Mouse (Mus musculus) liver, embryonic 13.5 days (tissue): ENCODE data around the gene Zbtb20. TPM values are rescaled to one million over a fixed set of nuclear protein-coding genes. Genes with fewer than 3 reads are reported as not detected.
A peak's percentile ranks its signal among the peaks of the same experiment; 100 is the strongest.

Experiments used
- ATAC-seq: fragments of 200-750 bp; cut with Nextera tagmentation; 2 replicates; pipeline ENCODE4 v1.8.0; 2017; ENCODE audit warnings: low read depth, mild to moderate bottlenecking, moderate number of reproducible peaks, moderate library complexity
- DNase-seq: peaks from one replicate; pipeline ENCODE4 v3.0.0; 2022
- H3K27ac ChIP-seq: fragments of 300-500 bp; sonication (generic); 2 replicates; pipeline ENCODE4 v1.5.1; 2015; ENCODE audit warnings: moderate library complexity, mild to moderate bottlenecking, inconsistent platforms
- H3K27me3 ChIP-seq: fragments of 300-500 bp; sonication (generic); 2 replicates; pipeline ENCODE4 v1.6.1; 2015; ENCODE audit warnings: mild to moderate bottlenecking, inconsistent platforms
- H3K36me3 ChIP-seq: fragments of 300-500 bp; sonication (generic); 2 replicates; pipeline ENCODE4 v1.6.1; 2015; ENCODE audit warnings: mild to moderate bottlenecking, inconsistent platforms
- H3K4me1 ChIP-seq: fragments of 300-500 bp; sonication (generic); replicated peaks from 2 replicates; pipeline ENCODE4 v1.6.1; 2015; ENCODE audit warnings: inconsistent platforms
- H3K4me2 ChIP-seq: fragments of 300-500 bp; sonication (generic); 2 replicates; pipeline ENCODE4 v1.6.1; 2015; ENCODE audit warnings: inconsistent platforms, mild to moderate bottlenecking, moderate library complexity
- H3K4me3 ChIP-seq: fragments of 300-500 bp; sonication (generic); replicated peaks from 2 replicates; pipeline ENCODE4 v1.5.1; 2015; ENCODE audit warnings: mild to moderate bottlenecking, inconsistent platforms
- H3K9ac ChIP-seq: fragments of 300-500 bp; sonication (generic); 2 replicates; pipeline ENCODE4 v1.6.1; 2015; ENCODE audit warnings: mild to moderate bottlenecking, inconsistent platforms
- H3K9me3 ChIP-seq: fragments of 300-500 bp; sonication (generic); replicated peaks from 2 replicates; pipeline ENCODE4 v1.6.1; 2016; ENCODE audit warnings: inconsistent platforms
- WGBS: fragments of 180-500 bp; shearing (Covaris S2); methylation state at CpG from one replicate; pipeline ENCODE4 v1.1.7; 2015; ENCODE audit not compliant: insufficient replicate concordance; 5-methylcytosine and 5-hydroxymethylcytosine counted together
- polyA plus RNA-seq: library from polyadenylated mRNA; unstranded; fragments of >200 nt; fragmentation: Nextera tagmentation; extraction: Ambion mirVana; gene quantifications from 2 replicates; pipeline ENCODE4 v1.2.1, GENCODE M21; 2015

Zbtb20 gene
- polyA plus RNA-seq, 1 experiment from 2014 or later: 2.5 TPM

DNA sequence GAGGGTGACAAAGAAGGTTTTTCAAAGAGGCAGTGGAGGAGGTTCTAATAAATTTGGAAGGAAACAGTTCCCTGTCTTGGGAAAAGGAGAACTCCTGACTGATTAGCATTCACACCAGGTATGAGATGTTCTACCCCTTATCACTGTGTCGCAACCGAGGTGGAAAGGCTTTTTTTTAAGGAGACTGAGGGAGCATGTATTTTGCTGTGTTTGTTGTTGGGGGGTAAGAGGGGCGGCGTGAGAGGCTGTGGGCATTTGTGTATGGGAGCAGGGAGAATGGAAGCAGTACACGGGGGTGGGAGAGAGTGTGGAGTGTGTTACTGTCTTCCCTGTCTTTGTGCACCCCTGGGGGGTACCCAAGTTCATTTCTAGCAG is 627.9 kb downstream of the Zbtb20 start:
- no peaks in the 10 kb centered on the region for H3K4me1 ChIP-seq
- ATAC-seq: no peak
- H3K4me2 ChIP-seq: peak overlapping the region; percentile 37
- no peaks in the 10 kb centered on the region for H3K36me3 ChIP-seq
- no peak for DNase-seq
- H3K9ac ChIP-seq: no peak overlapping the region
- 5% methylated on average over 5 of the region's 5 CpGs for WGBS
- no peaks in the 10 kb centered on the region for H3K9me3 ChIP-seq
- no peak overlapping the region for H3K4me3 ChIP-seq
- no peaks in the 10 kb centered on the region; the same call in 1 of the 2 replicates for H3K27me3 ChIP-seq
- no peak overlapping the region for H3K27ac ChIP-seq

DNA sequence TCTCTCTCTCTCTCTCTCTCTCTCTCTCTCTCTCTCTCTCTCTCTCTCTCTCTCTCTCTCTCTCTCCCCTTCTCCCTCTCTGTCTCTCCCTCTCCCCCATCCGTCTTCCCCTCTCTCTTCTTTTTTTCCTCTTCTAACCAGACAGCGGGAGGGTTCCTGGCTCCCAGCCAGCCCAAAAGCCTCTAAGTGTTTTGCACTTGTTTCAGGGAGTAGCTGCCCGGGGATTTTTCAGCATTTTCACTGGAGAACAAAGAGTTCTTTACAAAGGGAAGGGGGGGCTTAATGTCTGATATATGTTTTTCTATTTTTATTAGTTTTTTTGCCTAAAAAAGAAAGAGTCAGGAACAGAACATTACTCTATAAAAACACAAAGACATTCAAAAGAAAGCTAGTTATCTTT is 628.5 kb downstream of the Zbtb20 start:
- no peaks in the 10 kb centered on the region for H3K4me1 ChIP-seq
- ATAC-seq (no peak), DNase-seq (no peak)
- H3K27ac ChIP-seq: no peak overlapping the region
- H3K36me3 ChIP-seq: no peaks in the 10 kb centered on the region
- no peak overlapping the region; the same call in 1 of the 2 replicates for H3K4me2 ChIP-seq
- no peak overlapping the region for H3K9ac ChIP-seq
- H3K4me3 ChIP-seq: no peak overlapping the region
- H3K27me3 ChIP-seq: no peaks in the 10 kb centered on the region; the same call in 1 of the 2 replicates
- 6% methylated on average over 3 of the region's 3 CpGs for WGBS
- no peaks in the 10 kb centered on the region for H3K9me3 ChIP-seq

DNA sequence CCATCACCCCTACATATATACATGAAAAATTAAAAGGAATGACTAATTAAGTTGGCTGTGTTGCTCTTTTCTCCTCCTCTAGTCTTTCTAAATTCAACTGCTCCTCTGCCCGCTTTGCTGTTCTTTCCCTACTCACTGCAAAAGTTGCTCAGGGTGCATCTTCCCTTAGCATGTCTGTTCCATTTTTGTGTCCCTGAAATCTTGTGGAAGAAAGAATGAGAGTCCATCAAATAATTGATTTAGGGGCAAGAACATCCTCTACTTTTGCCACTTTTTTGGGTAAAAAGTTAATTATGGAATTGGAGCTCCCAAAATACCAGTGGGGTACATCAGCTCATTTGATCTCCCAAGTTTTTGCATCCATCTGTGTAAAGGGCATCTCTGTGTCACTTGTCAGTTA is 628.9 kb downstream of the Zbtb20 start:
- no peaks in the 10 kb centered on the region for H3K9me3 ChIP-seq
- H3K9ac ChIP-seq: no peak overlapping the region
- 47% methylated on average over 1 of the region's 1 CpGs for WGBS
- no peak overlapping the region for H3K4me3 ChIP-seq
- H3K27me3 ChIP-seq: no peaks in the 10 kb centered on the region; the same call in 1 of the 2 replicates
- no peak overlapping the region for H3K27ac ChIP-seq
- no peaks in the 10 kb centered on the region for H3K36me3 ChIP-seq
- ATAC-seq (no peak), DNase-seq (no peak)
- no peak overlapping the region for H3K4me2 ChIP-seq
- no peaks in the 10 kb centered on the region for H3K4me1 ChIP-seq

DNA sequence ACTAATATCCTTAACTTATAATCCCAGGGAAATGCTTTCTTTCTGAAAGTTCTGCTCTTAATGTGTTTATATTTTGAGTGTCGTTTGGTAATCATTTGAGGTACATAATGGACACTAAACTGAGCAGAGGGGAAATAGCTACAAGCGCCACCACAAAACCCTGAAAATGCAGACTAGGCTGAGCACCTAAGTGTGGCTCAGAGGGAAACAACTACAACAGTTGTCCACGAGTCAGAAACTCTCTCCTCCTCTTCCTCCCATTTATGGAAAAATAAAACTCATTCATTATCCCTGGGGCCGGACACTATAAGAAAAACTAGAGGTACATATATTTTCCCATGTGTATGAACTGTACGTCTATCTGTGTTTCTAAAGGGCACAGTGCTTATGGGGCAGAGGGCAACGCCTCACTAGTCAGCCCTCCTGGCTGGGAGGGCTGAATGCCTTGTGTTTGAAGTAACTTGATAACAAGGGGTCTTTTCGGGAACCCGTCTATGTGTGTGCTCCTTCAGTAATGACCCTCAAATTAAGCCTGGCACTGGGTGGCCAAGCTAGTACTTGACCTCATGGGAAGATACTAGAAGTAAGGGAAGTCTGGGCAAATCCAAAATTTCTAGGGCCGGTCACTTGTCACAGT is 629.8 kb downstream of the Zbtb20 start:
- H3K4me1 ChIP-seq: no peaks in the 10 kb centered on the region

DNA sequence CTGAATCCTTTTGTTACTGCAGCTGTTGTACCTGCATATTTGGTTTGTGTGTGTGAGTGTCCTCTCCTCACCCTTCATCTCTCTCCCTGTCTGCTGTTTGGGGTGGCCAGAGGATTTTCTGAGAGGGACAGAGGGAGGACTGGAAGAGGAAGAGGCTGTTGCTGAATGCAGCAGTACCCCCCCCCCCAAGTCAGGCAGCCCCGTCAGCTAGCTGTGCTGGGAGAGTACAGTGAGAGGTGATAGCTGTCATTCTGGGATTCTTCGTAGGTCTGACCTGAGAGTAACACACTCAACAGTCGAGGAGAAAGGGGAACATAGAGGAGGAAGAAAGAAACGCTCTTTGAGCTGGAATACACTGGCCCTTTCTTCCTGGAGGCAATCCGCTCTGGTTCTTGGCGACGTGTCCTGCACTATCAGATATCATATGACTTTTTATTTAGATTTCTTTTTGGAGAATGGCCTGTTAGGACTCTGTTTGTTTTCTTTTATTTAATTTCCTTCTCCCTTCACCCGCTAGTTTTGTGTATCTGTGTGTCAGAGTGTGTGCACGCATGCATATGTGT is 630.6 kb downstream of the Zbtb20 start:
- H3K36me3 ChIP-seq: no peaks in the 10 kb centered on the region
- DNase-seq: no peak
- no peak overlapping the region for H3K4me2 ChIP-seq
- no peak overlapping the region for H3K9ac ChIP-seq
- H3K4me3 ChIP-seq: no peak overlapping the region
- no peak for ATAC-seq
- WGBS: 31% methylated on average over 9 of the region's 9 CpGs
- H3K9me3 ChIP-seq: no peaks in the 10 kb centered on the region
- H3K27ac ChIP-seq: no peak overlapping the region
- H3K27me3 ChIP-seq: no peaks in the 10 kb centered on the region; the same call in 1 of the 2 replicates
- H3K4me1 ChIP-seq: no peaks in the 10 kb centered on the region

More for the DNA sequence above, 629.8 kb downstream of the Zbtb20 start:
- Histone ChIP-seq H3K27ac (no peak overlapping the region), H3K36me3 (no peaks in the 10 kb centered on the region), H3K4me3 (no peak overlapping the region), H3K9me3 (no peaks in the 10 kb centered on the region), H3K9ac (no peak overlapping the region), H3K27me3 (no peaks in the 10 kb centered on the region; the same call in 1 of the 2 replicates), H3K4me2 (no peak overlapping the region)
- WGBS: 50% methylated on average over 9 of the region's 9 CpGs
- no peak for ATAC-seq
- DNase-seq: no peak

DNA sequence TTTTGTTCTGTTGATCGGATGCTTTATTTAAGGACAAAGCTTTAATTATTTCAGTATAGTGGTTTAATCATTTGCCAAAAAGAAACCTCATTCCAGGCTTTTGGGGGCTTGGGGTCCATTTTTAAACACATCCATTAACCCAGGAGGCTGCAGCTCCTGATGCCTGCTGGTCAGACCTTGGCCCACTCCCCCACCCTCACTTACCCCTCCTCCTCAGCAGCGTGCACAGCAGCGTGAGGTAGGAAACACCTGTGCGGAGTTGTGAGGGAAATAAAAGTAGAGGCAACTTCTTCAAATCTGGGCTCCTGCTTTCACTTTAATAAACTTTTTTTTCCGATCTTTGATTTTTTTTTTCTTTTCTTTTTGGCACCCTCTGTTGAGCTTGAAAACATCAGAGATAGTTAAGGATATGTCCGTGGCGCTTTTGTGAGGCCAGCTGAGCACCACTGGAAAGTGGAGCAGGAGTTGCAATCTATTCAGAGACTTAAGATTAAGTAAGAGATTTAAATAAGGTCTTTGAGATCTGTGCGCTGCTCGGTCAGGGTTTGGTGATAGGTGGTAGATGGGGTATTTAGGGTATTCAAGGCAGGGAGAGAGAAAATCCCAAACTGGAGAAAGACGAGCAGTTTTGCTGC is 631.2 kb downstream of the Zbtb20 start:
- Histone ChIP-seq H3K9me3 (no peaks in the 10 kb centered on the region), H3K27me3 (no peaks in the 10 kb centered on the region; the same call in 1 of the 2 replicates), H3K4me3 (no peak overlapping the region), H3K4me1 (no peaks in the 10 kb centered on the region), H3K4me2 (no peak overlapping the region), H3K27ac (no peak overlapping the region), H3K36me3 (no peaks in the 10 kb centered on the region), H3K9ac (no peak overlapping the region)
- 45% methylated on average over 10 of the region's 10 CpGs for WGBS
- DNase-seq: no peak
- no peak for ATAC-seq

DNA sequence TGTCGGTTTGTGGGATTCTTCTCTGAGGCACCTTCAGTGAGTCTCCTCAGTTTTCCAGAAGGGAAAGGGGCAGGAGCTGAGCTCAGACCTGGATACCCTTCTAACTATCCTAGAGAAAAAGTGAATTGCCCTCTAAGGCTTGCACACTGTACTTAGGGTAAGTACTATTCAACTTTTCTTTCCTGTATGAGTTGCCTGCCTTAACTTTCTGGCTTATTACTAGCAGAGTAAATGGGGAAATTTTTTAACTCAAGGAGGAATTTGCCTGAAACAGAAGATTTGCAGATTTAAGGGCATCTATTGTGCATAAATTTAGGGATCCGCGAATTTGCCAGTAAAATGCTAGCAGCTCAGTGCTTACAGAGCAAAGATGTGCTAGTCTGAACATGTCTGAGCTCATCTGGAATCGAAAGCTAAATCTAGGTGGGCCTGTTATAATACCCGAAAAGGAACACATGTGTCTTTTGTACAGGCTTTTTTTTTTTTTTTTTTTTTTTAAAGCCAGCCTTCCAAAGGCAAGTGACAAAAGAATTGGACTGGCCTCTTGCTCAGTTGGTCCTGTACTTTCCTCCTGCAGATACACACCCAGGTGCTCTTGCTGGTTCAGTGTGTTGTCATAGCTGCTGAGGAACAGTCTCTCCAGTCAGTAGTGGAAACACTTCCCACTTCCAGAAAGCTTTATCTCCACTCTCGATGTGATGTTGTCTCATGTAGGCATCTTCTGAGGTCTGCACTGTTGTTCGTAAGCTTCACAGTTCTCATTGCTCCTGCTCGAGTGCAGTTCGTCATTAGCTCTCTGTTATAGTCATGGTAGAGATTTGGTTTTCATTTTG is 632.7 kb downstream of the Zbtb20 start:
- Histone ChIP-seq H3K27me3 (no peaks in the 10 kb centered on the region; the same call in 1 of the 2 replicates), H3K36me3 (no peaks in the 10 kb centered on the region), H3K4me3 (no peak overlapping the region), H3K9me3 (no peaks in the 10 kb centered on the region), H3K9ac (no peak overlapping the region), H3K27ac (no peak overlapping the region), H3K4me1 (no peaks in the 10 kb centered on the region), H3K4me2 (no peak overlapping the region)
- 64% methylated on average over 9 of the region's 9 CpGs for WGBS
- ATAC-seq (no peak), DNase-seq (no peak)

DNA sequence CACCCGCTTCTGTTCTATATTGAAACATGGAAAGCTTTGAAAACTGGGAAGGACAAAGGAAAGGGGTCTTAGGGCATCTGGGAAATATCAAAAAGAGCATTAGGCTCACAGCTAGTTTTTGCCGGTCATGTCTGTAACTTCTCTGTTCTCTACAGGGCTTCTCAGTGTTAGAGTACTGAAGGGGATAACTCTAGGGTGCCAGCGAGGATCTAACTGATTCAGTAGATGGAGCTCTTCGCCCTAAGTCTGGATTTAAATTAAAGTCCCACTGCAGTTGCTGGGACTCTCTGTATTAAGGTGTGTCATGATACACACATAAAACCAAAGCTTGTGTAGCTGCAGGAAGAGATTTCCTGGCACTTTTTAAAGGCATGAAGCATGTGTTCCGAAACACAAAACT is 634.8 kb downstream of the Zbtb20 start:
- 47% methylated on average over 5 of the region's 5 CpGs for WGBS
- no peak for ATAC-seq

DNA sequence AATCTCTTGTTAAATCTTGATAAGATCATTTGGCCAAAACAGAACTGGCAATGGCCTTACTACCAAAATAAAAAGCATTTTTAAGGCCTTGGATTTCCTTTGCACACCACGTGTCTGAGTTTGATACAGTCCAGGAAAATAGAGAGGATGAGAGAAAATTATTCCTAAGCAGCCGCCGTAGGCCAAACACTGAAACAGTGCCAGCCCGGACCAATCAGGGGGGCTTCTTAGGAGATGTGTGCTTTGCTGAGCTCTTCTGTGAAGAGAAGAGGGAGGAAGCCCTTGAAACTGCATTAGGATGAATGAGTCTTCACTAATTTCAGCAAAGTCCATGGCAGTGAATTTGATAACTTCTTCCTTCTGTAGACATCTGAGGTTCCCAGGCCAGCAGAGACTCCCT is 635.9 kb downstream of the Zbtb20 start:
- ATAC-seq (no peak), DNase-seq (no peak)
- no peak overlapping the region for H3K9ac ChIP-seq
- 71% methylated on average over 4 of the region's 4 CpGs for WGBS
- H3K36me3 ChIP-seq: no peaks in the 10 kb centered on the region
- H3K4me1 ChIP-seq: no peaks in the 10 kb centered on the region
- no peaks in the 10 kb centered on the region for H3K9me3 ChIP-seq
- H3K4me3 ChIP-seq: no peak overlapping the region
- no peak overlapping the region for H3K27ac ChIP-seq
- no peaks in the 10 kb centered on the region for H3K27me3 ChIP-seq
- no peak overlapping the region for H3K4me2 ChIP-seq

More for the DNA sequence above, 634.8 kb downstream of the Zbtb20 start:
- no peaks in the 10 kb centered on the region for H3K36me3 ChIP-seq
- H3K9me3 ChIP-seq: no peaks in the 10 kb centered on the region
- H3K4me2 ChIP-seq: no peak overlapping the region
- no peak overlapping the region for H3K4me3 ChIP-seq
- H3K4me1 ChIP-seq: no peaks in the 10 kb centered on the region
- H3K9ac ChIP-seq: no peak overlapping the region
- H3K27ac ChIP-seq: no peak overlapping the region
- DNase-seq: no peak
- no peaks in the 10 kb centered on the region for H3K27me3 ChIP-seq

DNA sequence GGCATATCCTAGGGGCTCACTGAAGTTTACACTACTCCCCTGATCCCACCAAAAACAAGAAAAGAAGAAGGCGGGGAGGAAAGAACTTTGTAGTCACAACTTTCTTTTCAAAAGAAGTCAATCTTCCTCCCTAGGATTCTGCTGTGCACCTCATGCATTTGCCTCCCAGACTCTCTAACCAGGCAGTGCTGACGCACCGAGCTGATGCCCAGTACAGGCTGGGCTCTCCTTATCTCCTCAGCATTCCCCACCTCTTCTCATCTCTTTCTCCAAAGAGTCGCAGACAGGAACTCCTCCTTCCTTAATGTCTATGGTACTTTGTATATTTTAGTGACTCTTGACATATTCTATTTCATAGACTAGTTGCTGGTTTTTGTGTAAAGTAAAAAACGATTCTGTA is 638.3 kb downstream of the Zbtb20 start:
- Histone ChIP-seq H3K36me3 (no peaks in the 10 kb centered on the region), H3K4me3 (no peak overlapping the region), H3K9ac (no peak overlapping the region), H3K9me3 (no peaks in the 10 kb centered on the region), H3K27ac (no peak overlapping the region), H3K27me3 (no peaks in the 10 kb centered on the region), H3K4me1 (no peaks in the 10 kb centered on the region), H3K4me2 (no peak overlapping the region)
- ATAC-seq (no peak), DNase-seq (no peak)
- WGBS: 50% methylated on average over 5 of the region's 5 CpGs

DNA sequence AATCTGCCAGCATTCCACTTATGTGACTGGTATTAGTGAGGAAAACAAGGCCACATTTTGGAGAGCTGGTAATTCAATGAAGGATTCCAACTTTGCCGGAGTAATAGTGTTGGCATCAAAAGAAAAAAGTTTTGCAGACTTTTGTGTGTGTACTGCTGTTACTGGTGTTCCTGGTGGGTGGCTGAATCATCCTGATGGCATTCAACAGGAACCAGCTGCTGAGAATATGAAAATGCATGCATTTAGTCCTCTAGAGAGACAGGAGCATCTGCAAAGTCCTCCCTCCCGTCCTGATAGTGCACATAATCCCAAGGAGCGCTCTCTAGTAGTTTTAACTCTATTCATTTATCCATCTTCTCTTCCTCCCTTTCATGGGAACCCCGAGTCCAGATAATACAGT is 639.9 kb downstream of the Zbtb20 start:
- no peak overlapping the region for H3K4me2 ChIP-seq
- 56% methylated on average over 4 of the region's 4 CpGs for WGBS
- DNase-seq (no peak), ATAC-seq (no peak)
- no peak overlapping the region for H3K4me3 ChIP-seq
- no peak overlapping the region for H3K9ac ChIP-seq
- H3K27ac ChIP-seq: no peak overlapping the region
- no peaks in the 10 kb centered on the region for H3K9me3 ChIP-seq
- H3K36me3 ChIP-seq: no peaks in the 10 kb centered on the region
- no peaks in the 10 kb centered on the region for H3K4me1 ChIP-seq
- no peaks in the 10 kb centered on the region for H3K27me3 ChIP-seq
